Mouse (Mus musculus) limb, embryonic 10.5 days (tissue): ENCODE data around the gene Ncoa7. TPM values are rescaled to one million over a fixed set of nuclear protein-coding genes. Genes with fewer than 3 reads are reported as not detected.
"Not testable (repeated sequence)": the region's sequence is repeated elsewhere in the genome, so short reads cannot be mapped to it uniquely, and the experiment has no call there.

Experiments
- DNase-seq: peaks from one replicate; pipeline ENCODE4 v3.0.0-alpha.2; 2017; ENCODE audit warnings: low spot score
- H3K27ac ChIP-seq: fragments of 300-500 bp; sonication (generic); 2 replicates; pipeline ENCODE4 v1.5.1; 2016; ENCODE audit warnings: mild to moderate bottlenecking
- H3K27me3 ChIP-seq: fragments of 300-500 bp; sonication (generic); 2 replicates; pipeline ENCODE4 v1.6.1; 2016; ENCODE audit warnings: low read depth, mild to moderate bottlenecking; ENCODE audit not compliant: poor library complexity, severe bottlenecking
- H3K36me3 ChIP-seq: fragments of 300-500 bp; sonication (generic); 2 replicates; pipeline ENCODE4 v1.6.1; 2016; ENCODE audit warnings: mild to moderate bottlenecking, moderate library complexity
- H3K4me1 ChIP-seq: fragments of 300-500 bp; sonication (generic); 2 replicates; pipeline ENCODE4 v1.6.1; 2016
- H3K4me3 ChIP-seq: fragments of 300-500 bp; sonication (generic); 2 replicates; pipeline ENCODE4 v1.5.1; 2016; ENCODE audit warnings: mild to moderate bottlenecking, moderate library complexity
- H3K9me3 ChIP-seq: fragments of 300-500 bp; sonication (generic); replicated peaks from 2 replicates; pipeline ENCODE4 v1.6.1; 2016; ENCODE audit warnings: mild to moderate bottlenecking
- WGBS: fragments of 180-500 bp; shearing (Covaris S2); methylation state at CpG from one replicate; pipeline ENCODE4 v1.1.7; 2016; 5-methylcytosine and 5-hydroxymethylcytosine counted together
- polyA plus RNA-seq: library from polyadenylated mRNA; unstranded; fragments of >200 nt; fragmentation: Nextera tagmentation; extraction: Ambion mirVana; gene quantifications from 2 replicates; pipeline ENCODE4 v1.2.1, GENCODE M21; 2016

Gene Ncoa7
- polyA plus RNA-seq, 1 experiment from 2014 or later, result 8.2 TPM

- Histone ChIP-seq H3K27me3 (no peaks in the 10 kb centered on the region), H3K36me3 (no peaks in the 10 kb centered on the region), H3K27ac (peak overlapping the region; percentile 98), H3K4me1 (peaks cover 17% of the 10 kb centered on the region), H3K4me3 (peak overlapping the region; percentile 89), H3K9me3 (no peaks in the 10 kb centered on the region)
- 43% methylated on average over 7 of the region's 7 CpGs for WGBS
- DNase-seq, result no peak
These were observed 594 bp upstream of the Ncoa7 start for GRCm38 (mm10) chr10:30803587-30804253.

DNA sequence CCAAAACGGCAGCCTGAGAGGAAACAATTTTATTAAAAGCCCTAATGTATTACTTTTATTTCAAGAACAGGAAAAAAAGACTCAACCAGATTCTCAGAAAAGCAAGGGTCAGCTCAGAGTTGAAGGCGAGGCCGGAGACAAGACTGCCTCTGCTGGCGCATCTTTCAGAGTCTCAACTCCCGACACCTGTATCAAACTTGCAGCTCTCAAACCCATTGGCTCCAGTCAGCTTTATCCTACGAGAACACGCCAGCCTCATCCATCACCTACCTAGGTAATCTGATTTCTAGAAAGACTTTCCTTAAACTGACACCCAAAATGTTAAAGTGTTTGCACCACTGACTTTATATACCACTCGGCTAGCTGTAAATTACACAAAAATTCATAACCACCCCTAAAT lies 1.1 kb downstream of the Ncoa7 start:
- no peaks in the 10 kb centered on the region for H3K36me3 ChIP-seq
- 13% methylated on average over 8 of the region's 8 CpGs for WGBS
- no peaks in the 10 kb centered on the region for H3K9me3 ChIP-seq
- peak overlapping the region; percentile 98 for H3K27ac ChIP-seq
- peak overlapping the region; percentile 89 for H3K4me3 ChIP-seq
- DNase-seq, result peak; percentile 35
- H3K4me1 ChIP-seq, result peaks cover 17% of the 10 kb centered on the region
- no peaks in the 10 kb centered on the region for H3K27me3 ChIP-seq

- no peaks in the 10 kb centered on the region for H3K27me3 ChIP-seq
- WGBS, result 91% methylated on average over 2 of the region's 2 CpGs
- no peak overlapping the region for H3K4me3 ChIP-seq
- H3K27ac ChIP-seq, result no peak overlapping the region
- H3K36me3 ChIP-seq, result no peaks in the 10 kb centered on the region
- H3K4me1 ChIP-seq, result peaks cover 17% of the 10 kb centered on the region
- no peak for DNase-seq
- H3K9me3 ChIP-seq, result 0 out of 2 replicates have a peak, but pooled peaks cover 1% of the 10 kb centered on the region
These were observed 3.2 kb downstream of the Ncoa7 start for GRCm38 (mm10) chr10:30799713-30800450.

- H3K4me1 ChIP-seq, result peaks cover 2% of the 10 kb centered on the region; the same call in 1 of the 2 replicates
- no peaks in the 10 kb centered on the region for H3K27me3 ChIP-seq
- H3K36me3 ChIP-seq, result peaks cover 6% of the 10 kb centered on the region
- 0 out of 2 replicates have a peak, but pooled peaks cover 1% of the 10 kb centered on the region for H3K9me3 ChIP-seq
- WGBS, result 80% methylated on average over 5 of the region's 5 CpGs
- no peak overlapping the region for H3K4me3 ChIP-seq
- H3K27ac ChIP-seq, result no peak overlapping the region
- no peak for DNase-seq
These were observed 6.5 kb downstream of the Ncoa7 start for GRCm38 (mm10) chr10:30796469-30797261.

DNA sequence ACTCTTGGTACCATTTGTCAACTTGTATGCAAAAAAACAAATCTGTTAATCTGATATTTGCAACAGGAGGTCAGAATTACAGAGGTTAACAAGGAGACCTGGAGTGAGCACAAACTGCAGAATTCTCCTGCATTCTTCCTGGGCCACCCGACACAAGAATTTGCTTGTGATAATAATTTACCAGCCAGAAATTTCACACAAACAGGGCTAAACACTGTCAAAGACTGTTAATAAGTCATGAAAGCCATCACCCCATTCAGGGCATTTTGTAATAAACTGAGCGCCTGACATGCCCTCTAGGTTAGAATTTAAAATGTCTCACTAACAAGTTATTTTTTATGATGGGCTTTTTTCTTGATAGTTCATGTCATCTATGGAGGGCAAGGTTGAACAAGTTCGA lies 12.1 kb downstream of the Ncoa7 start:
- 89% methylated on average over 3 of the region's 3 CpGs for WGBS
- DNase-seq, result no peak
- no peak overlapping the region for H3K27ac ChIP-seq
- no peaks in the 10 kb centered on the region for H3K27me3 ChIP-seq
- H3K9me3 ChIP-seq, result 0 out of 2 replicates have a peak, but pooled peaks cover 1% of the 10 kb centered on the region
- H3K36me3 ChIP-seq, result peaks cover 6% of the 10 kb centered on the region
- no peak overlapping the region for H3K4me3 ChIP-seq
- H3K4me1 ChIP-seq, result no peaks in the 10 kb centered on the region

GRCm38 (mm10) chr10:30789521-30789920 lies 13.6 kb downstream of the Ncoa7 start:
- H3K4me1 ChIP-seq, result no peaks in the 10 kb centered on the region
- H3K9me3 ChIP-seq, result no peaks in the 10 kb centered on the region
- H3K27me3 ChIP-seq, result no peaks in the 10 kb centered on the region
- H3K27ac ChIP-seq, result no peak overlapping the region
- H3K4me3 ChIP-seq, result no peak overlapping the region
- 92% methylated on average over 5 of the region's 5 CpGs for WGBS
- DNase-seq, result no peak
- H3K36me3 ChIP-seq, result peaks cover 5% of the 10 kb centered on the region

DNA sequence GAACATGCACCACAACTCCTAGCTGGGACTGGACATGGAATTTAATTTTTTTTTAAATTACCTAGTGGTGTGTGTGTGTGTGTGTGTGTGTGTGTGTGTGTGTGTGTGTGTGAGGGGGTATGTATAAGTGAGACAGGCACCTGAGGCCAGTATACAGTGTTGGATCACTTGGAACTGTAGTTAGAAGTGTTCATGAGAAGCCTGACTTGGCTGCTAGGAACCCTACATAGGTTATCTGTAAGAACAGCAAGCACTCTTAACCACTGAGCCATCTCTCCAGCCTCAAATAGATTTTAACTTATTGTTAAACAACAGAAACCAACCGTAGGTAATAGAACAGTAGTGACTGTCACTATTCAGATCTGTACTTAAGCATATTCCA lies 14.8 kb downstream of the Ncoa7 start:
- Histone ChIP-seq H3K27me3 (no peaks in the 10 kb centered on the region), H3K4me1 (no peaks in the 10 kb centered on the region), H3K27ac (no peak overlapping the region), H3K9me3 (no peaks in the 10 kb centered on the region), H3K36me3 (no peaks in the 10 kb centered on the region), H3K4me3 (no peak overlapping the region)
- DNase-seq, result no peak
- 89% methylated on average over 1 of the region's 1 CpGs for WGBS

GRCm38 (mm10) chr10:30787684-30788339 lies 15.3 kb downstream of the Ncoa7 start:
- H3K36me3 ChIP-seq, result no peaks in the 10 kb centered on the region
- WGBS, result 97% methylated on average over 3 of the region's 3 CpGs

DNA sequence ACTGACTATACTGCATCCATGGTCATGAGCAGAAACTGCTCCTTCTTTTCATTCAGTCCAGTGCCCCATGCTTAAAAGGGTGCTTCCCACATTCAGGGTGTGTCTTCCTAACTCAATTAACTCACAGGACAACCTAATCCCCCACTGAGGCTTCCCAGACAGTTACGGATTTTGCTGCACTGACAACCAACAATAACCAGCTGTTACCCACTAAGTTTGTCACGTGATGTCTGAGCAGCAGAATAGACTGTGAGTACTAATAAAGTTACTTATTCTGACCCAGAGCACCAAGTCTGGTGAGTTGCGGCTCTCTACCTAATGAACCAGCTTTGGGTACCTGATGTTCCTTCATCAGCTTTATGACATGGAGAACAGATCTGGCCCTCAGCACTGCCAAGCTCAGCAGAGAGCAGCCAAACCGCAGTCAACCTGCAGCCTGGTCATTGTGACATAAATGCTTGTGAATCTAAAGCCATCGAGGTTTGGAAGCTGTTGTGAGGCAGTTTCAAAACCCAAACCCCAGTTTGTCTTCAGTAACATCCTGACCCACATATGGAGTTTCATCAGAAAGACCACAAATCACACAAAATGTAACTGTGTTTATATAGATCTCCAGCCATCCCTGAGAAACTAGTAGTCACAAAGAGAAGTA lies 16.9 kb downstream of the Ncoa7 start:
- 87% methylated on average over 5 of the region's 5 CpGs for WGBS
- Histone ChIP-seq H3K36me3 (no peaks in the 10 kb centered on the region), H3K9me3 (no peaks in the 10 kb centered on the region), H3K4me1 (no peaks in the 10 kb centered on the region), H3K27me3 (no peaks in the 10 kb centered on the region), H3K4me3 (no peak overlapping the region), H3K27ac (no peak overlapping the region)
- DNase-seq, result no peak

More at GRCm38 (mm10) chr10:30787684-30788339, 15.3 kb downstream of the Ncoa7 start:
- Histone ChIP-seq H3K4me3 (no peak overlapping the region), H3K27ac (no peak overlapping the region), H3K27me3 (no peaks in the 10 kb centered on the region), H3K4me1 (no peaks in the 10 kb centered on the region), H3K9me3 (no peaks in the 10 kb centered on the region)
- DNase-seq, result no peak

DNA sequence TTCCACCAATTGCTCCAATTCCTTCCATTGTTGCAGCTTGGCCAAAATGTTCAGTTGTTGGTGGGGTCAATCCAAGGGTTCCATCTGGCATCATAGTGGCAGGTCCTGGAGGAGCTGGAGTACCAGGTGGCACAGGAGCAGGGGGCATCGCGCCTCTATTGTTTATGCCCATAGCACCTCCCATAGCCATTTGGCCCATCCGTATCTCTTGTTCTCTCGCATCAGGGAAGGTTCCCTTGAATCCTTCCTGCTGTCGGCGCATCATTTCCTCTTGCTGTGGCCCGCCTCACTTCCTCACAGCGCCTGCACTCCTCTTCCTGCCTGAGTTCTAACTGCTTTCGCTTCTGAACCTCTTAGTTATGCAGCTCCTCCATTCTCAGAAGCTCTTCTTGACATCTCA lies 22.2 kb downstream of the Ncoa7 start:
- DNase-seq, H3K4me1 ChIP-seq, H3K27ac ChIP-seq, H3K4me3 ChIP-seq, H3K27me3 ChIP-seq, H3K36me3 ChIP-seq, H3K9me3 ChIP-seq: not testable (repeated sequence)
- 96% methylated on average over 9 of the region's 9 CpGs for WGBS

- H3K9me3 ChIP-seq, result no peaks in the 10 kb centered on the region
- no peak for DNase-seq
- H3K36me3 ChIP-seq, result no peaks in the 10 kb centered on the region
- H3K27me3 ChIP-seq, result no peaks in the 10 kb centered on the region
- no peaks in the 10 kb centered on the region for H3K4me1 ChIP-seq
- H3K4me3 ChIP-seq, result no peak overlapping the region
- WGBS, result 76% methylated on average over 3 of the region's 3 CpGs
- H3K27ac ChIP-seq, result no peak overlapping the region
These were observed 24.9 kb downstream of the Ncoa7 start for GRCm38 (mm10) chr10:30778240-30778639.

- no peak overlapping the region for H3K27ac ChIP-seq
- H3K9me3 ChIP-seq, result no peaks in the 10 kb centered on the region
- DNase-seq, result no peak
- no peaks in the 10 kb centered on the region for H3K36me3 ChIP-seq
- no peaks in the 10 kb centered on the region for H3K4me1 ChIP-seq
- WGBS, result 95% methylated on average over 2 of the region's 2 CpGs
- no peaks in the 10 kb centered on the region for H3K27me3 ChIP-seq
- H3K4me3 ChIP-seq, result no peak overlapping the region
These were observed 27.1 kb downstream of the Ncoa7 start for GRCm38 (mm10) chr10:30775987-30776386.
